ENCODE assay signal across 7 mouse cellular contexts in genomic region chr2:18587746-18588231, GRCm38 (mm10).
DNase-seq lines count a peak whose midpoint lies in the region; ATAC-seq lines count a peak whose summit lies in the region.

No protein-coding gene starts in this region.

- no peaks in the 10 kb centered on the region for H3K4me1 ChIP-seq in embryonic facial prominence, embryonic 14.5 days (ENCODE audit: control insufficient read depth, insufficient read depth, low read length)
- no peaks in the 10 kb centered on the region for H3K4me1 ChIP-seq in hindbrain, embryonic 16.5 days (ENCODE audit: control insufficient read depth, insufficient read depth, low read depth, low read length)
- H3K4me1 ChIP-seq in liver, embryonic 16.5 days (ENCODE audit: control insufficient read depth, low read depth, low read length), result no peaks in the 10 kb centered on the region; the same call in 1 of the 2 replicates
- H3K4me1 ChIP-seq in stomach, embryonic 14.5 days (ENCODE audit: control insufficient read depth, insufficient read depth, low read length), result no peaks in the 10 kb centered on the region

- no peaks in the 10 kb centered on the region for H3K36me3 ChIP-seq in embryonic facial prominence, embryonic 14.5 days (ENCODE audit: control insufficient read depth, insufficient read depth, low read length)
- no peaks in the 10 kb centered on the region for H3K36me3 ChIP-seq in hindbrain, embryonic 16.5 days (ENCODE audit: control insufficient read depth, insufficient read depth, low read length)
- no peaks in the 10 kb centered on the region for H3K36me3 ChIP-seq in liver, embryonic 16.5 days (ENCODE audit: control insufficient read depth, insufficient read depth)
- H3K36me3 ChIP-seq in stomach, embryonic 14.5 days (ENCODE audit: control insufficient read depth, insufficient read depth, low read length), result no peaks in the 10 kb centered on the region

- peak overlapping the region; percentile 70 for H3K4me3 ChIP-seq in embryonic facial prominence, embryonic 14.5 days (ENCODE audit: low read depth, low read length)
- H3K4me3 ChIP-seq in hindbrain, embryonic 16.5 days (ENCODE audit: low read length), result peak overlapping the region; percentile 48
- peak overlapping the region; percentile 63 for H3K4me3 ChIP-seq in liver, embryonic 16.5 days (ENCODE audit: low read depth, low read length)
- peak overlapping the region; percentile 61 for H3K4me3 ChIP-seq in stomach, embryonic 14.5 days (ENCODE audit: low read depth, low read length)

- H3K9me3 ChIP-seq in embryonic facial prominence, embryonic 14.5 days (ENCODE audit: control insufficient read depth, low read length), result no peaks in the 10 kb centered on the region
- H3K9me3 ChIP-seq in hindbrain, embryonic 16.5 days (ENCODE audit: control insufficient read depth, low read length), result no peaks in the 10 kb centered on the region
- no peaks in the 10 kb centered on the region for H3K9me3 ChIP-seq in liver, embryonic 16.5 days (replicated peaks; ENCODE audit: control insufficient read depth, low read length)
- H3K9me3 ChIP-seq in stomach, embryonic 14.5 days (ENCODE audit: control insufficient read depth, low read depth, low read length), result no peaks in the 10 kb centered on the region

- H3K9ac ChIP-seq in embryonic facial prominence, embryonic 14.5 days (ENCODE audit: low read depth, low read length), result peak overlapping the region; percentile 63
- H3K9ac ChIP-seq in hindbrain, embryonic 16.5 days (ENCODE audit: low read depth, low read length), result peak overlapping the region; percentile 58
- peak overlapping the region; percentile 61 for H3K9ac ChIP-seq in liver, embryonic 16.5 days (ENCODE audit: low read depth, low read length)
- peak overlapping the region; percentile 41 for H3K9ac ChIP-seq in stomach, embryonic 14.5 days (replicated peaks; ENCODE audit: low read depth, low read length)

- H3K4me2 ChIP-seq in embryonic facial prominence, embryonic 14.5 days (ENCODE audit: low read depth, low read length), result peak overlapping the region; percentile 70
- peak overlapping the region; percentile 72 for H3K4me2 ChIP-seq in hindbrain, embryonic 16.5 days (ENCODE audit: low read length)
- peak overlapping the region; percentile 69 for H3K4me2 ChIP-seq in liver, embryonic 16.5 days (ENCODE audit: low read depth, low read length)
- H3K4me2 ChIP-seq in stomach, embryonic 14.5 days (replicated peaks; ENCODE audit: low read depth, low read length), result peak overlapping the region; percentile 33

- H3K27me3 ChIP-seq in embryonic facial prominence, embryonic 14.5 days (replicated peaks; ENCODE audit: control insufficient read depth, insufficient read depth, low read length), result peaks cover 3% of the 10 kb centered on the region
- no peaks in the 10 kb centered on the region for H3K27me3 ChIP-seq in hindbrain, embryonic 16.5 days (replicated peaks; ENCODE audit: control insufficient read depth, insufficient read depth, low read length)
- no peaks in the 10 kb centered on the region for H3K27me3 ChIP-seq in liver, embryonic 16.5 days (ENCODE audit: control insufficient read depth, insufficient read depth, low read depth, low read length)
- H3K27me3 ChIP-seq in stomach, embryonic 14.5 days (ENCODE audit: control insufficient read depth, insufficient read depth, low read length), result no peaks in the 10 kb centered on the region

- peak overlapping the region; percentile 74; the same call in 1 of the 2 replicates for H3K27ac ChIP-seq in embryonic facial prominence, embryonic 14.5 days (replicated peaks; ENCODE audit: low read depth, low read length)
- H3K27ac ChIP-seq in hindbrain, embryonic 16.5 days (ENCODE audit: low read depth, low read length), result no peak overlapping the region
- H3K27ac ChIP-seq in liver, embryonic 16.5 days (ENCODE audit: low read length), result peak overlapping the region; percentile 51
- peak overlapping the region; percentile 87 for H3K27ac ChIP-seq in stomach, embryonic 14.5 days (ENCODE audit: low read length)

- peak; percentile 46 for DNase-seq in 3134 (ENCODE audit: extremely low read depth, insufficient read length, low spot score)
- DNase-seq in B cell, adult 2 months, result peak; percentile 15 to 19
- DNase-seq in embryonic facial prominence, embryonic 14.5 days (ENCODE audit: low spot score), result peak; percentile 71
- no peak for DNase-seq in frontal cortex, postnatal 25 days (ENCODE audit: low spot score in 2 of 2)

- no peak for ATAC-seq in embryonic facial prominence, embryonic 14.5 days (ENCODE audit: low read depth)
- no peak for ATAC-seq in hindbrain, embryonic 16.5 days
- no peak for ATAC-seq in liver, embryonic 16.5 days (ENCODE audit: low read depth)
- no peak for ATAC-seq in stomach, embryonic 14.5 days (ENCODE audit: insufficient number of reproducible peaks, insufficient read depth, low FRiP score, low read depth)

- under 1% methylated on average over 16 of the region's 16 CpGs for WGBS in embryonic facial prominence, embryonic 14.5 days
- WGBS in hindbrain, embryonic 16.5 days, result 0% methylated on average over 16 of the region's 16 CpGs
- WGBS in liver, embryonic 16.5 days (ENCODE audit: insufficient replicate concordance), result under 1% methylated on average over 16 of the region's 16 CpGs
- WGBS in stomach, embryonic 14.5 days, result under 1% methylated on average over 16 of the region's 16 CpGs

Comparison
In these comparisons a context has a peak if more than half of its experiments do, and no peak if none do; other contexts are left out.
1. DNase-seq: peak in 3134 (single experiment), B cell, adult 2 months (2 of 2) and embryonic facial prominence, embryonic 14.5 days (single experiment); none in frontal cortex, postnatal 25 days (0 of 2).
2. Peak in every context shown above with its lines, with median percentiles within 50 percentile points of each other: H3K4me2 ChIP-seq, H3K4me3 ChIP-seq and H3K9ac ChIP-seq.